Mouse (Mus musculus) testis, adult 2 months (tissue): ENCODE results near the gene Tmem151a. TPM values are rescaled to one million over a fixed set of nuclear protein-coding genes. Genes with fewer than 3 reads are reported as not detected.
A peak's percentile ranks its signal among the peaks of the same experiment; 100 is the strongest.

ENCODE experiments used
- H3K27ac ChIP-seq: fragments of 200-500 bp; 2 replicates; pipeline ENCODE4 v1.5.1; 2012; ENCODE audit warnings: low read depth, low read length; ENCODE audit not compliant: control insufficient read depth, insufficient read depth
- H3K27me3 ChIP-seq: fragments of 200-500 bp; 2 replicates; pipeline ENCODE4 v1.6.1; 2012; ENCODE audit warnings: mild to moderate bottlenecking, low read length, moderate library complexity; ENCODE audit not compliant: control insufficient read depth, insufficient read depth
- H3K36me3 ChIP-seq: fragments of 200-500 bp; 2 replicates; pipeline ENCODE4 v1.6.1; 2012; ENCODE audit warnings: mild to moderate bottlenecking, low read length; ENCODE audit not compliant: control insufficient read depth, insufficient read depth
- H3K4me1 ChIP-seq: fragments of 200-500 bp; 2 replicates; pipeline ENCODE4 v1.6.1; 2012; ENCODE audit warnings: low read length; ENCODE audit not compliant: control insufficient read depth, insufficient read depth
- H3K4me3 ChIP-seq: fragments of 200-500 bp; 2 replicates; pipeline ENCODE4 v1.5.1; 2012; ENCODE audit warnings: low read depth, mild to moderate bottlenecking, low read length, moderate library complexity, mixed read lengths; ENCODE audit not compliant: control insufficient read depth
- CTCF ChIP-seq: fragments of 200-500 bp; IDR thresholded peaks from 2 replicates; pipeline ENCODE4 v1.5.1; 2012; ENCODE audit warnings: low read depth, mild to moderate bottlenecking, inconsistent platforms, low read length, moderate library complexity; ENCODE audit not compliant: control insufficient read depth, insufficient read depth, insufficient replicate concordance
- POLR2A ChIP-seq: fragments of 200-500 bp; IDR thresholded peaks from 2 replicates; pipeline ENCODE4 v1.6.1; 2012; ENCODE audit warnings: low read depth, mild to moderate bottlenecking, inconsistent platforms, low read length, moderate library complexity; ENCODE audit not compliant: control insufficient read depth
- polyA plus RNA-seq: library from polyadenylated mRNA; depleted of rRNA; stranded (reverse); fragments of >200 nt; gene quantifications from 2 replicates; pipeline ENCODE4 v1.2.3, GENCODE M21; 2012

The Tmem151a gene
- polyA plus RNA-seq, 1 experiment: 22.5 TPM

- Histone ChIP-seq H3K27ac (no peak overlapping the region), H3K4me3 (peak overlapping the region; percentile 0), H3K4me1 (peaks cover 6% of the 10 kb centered on the region), H3K36me3 (no peaks in the 10 kb centered on the region; the same call in 1 of the 2 replicates), H3K27me3 (no peaks in the 10 kb centered on the region)
- TF ChIP-seq CTCF (no peak), POLR2A (no peak)
Observed at GRCm38 (mm10) chr19:5049325-5049724, 36.0 kb downstream of the Tmem151a start.

GRCm38 (mm10) chr19:5048138-5049056, 36.9 kb downstream of the Tmem151a start:
- H3K4me1 ChIP-seq: peaks cover 6% of the 10 kb centered on the region
- H3K36me3 ChIP-seq: no peaks in the 10 kb centered on the region; the same call in 1 of the 2 replicates
- H3K27me3 ChIP-seq: no peaks in the 10 kb centered on the region
- no peak overlapping the region for H3K4me3 ChIP-seq
- H3K27ac ChIP-seq: no peak overlapping the region
- TF ChIP-seq CTCF (no peak), POLR2A (no peak)

- H3K4me1 ChIP-seq: no peaks in the 10 kb centered on the region; the same call in 1 of the 2 replicates
- TF ChIP-seq CTCF (no peak), POLR2A (no peak)
- no peaks in the 10 kb centered on the region; the same call in 1 of the 2 replicates for H3K36me3 ChIP-seq
- H3K27me3 ChIP-seq: no peaks in the 10 kb centered on the region
- H3K27ac ChIP-seq: no peak overlapping the region
- H3K4me3 ChIP-seq: peak overlapping the region; percentile 11
Observed at GRCm38 (mm10) chr19:5045531-5045930, 39.8 kb downstream of the Tmem151a start.

- Histone ChIP-seq H3K4me3 (peak overlapping the region; percentile 89), H3K27ac (peak overlapping the region; percentile 82), H3K4me1 (peaks cover 14% of the 10 kb centered on the region), H3K36me3 (no peaks in the 10 kb centered on the region), H3K27me3 (no peaks in the 10 kb centered on the region)
- TF ChIP-seq CTCF: no peak
- TF ChIP-seq POLR2A: no peak
Observed at GRCm38 (mm10) chr19:5041588-5041987, 43.7 kb downstream of the Tmem151a start.

GRCm38 (mm10) chr19:5040862-5041523, 44.3 kb downstream of the Tmem151a start, which contains the start of gene Brms1:
Gene Brms1 (plus strand): TSS chr19:5041354.
- H3K4me1 ChIP-seq: peaks cover 14% of the 10 kb centered on the region
- H3K27me3 ChIP-seq: no peaks in the 10 kb centered on the region
- TF ChIP-seq CTCF (no peak), POLR2A (peak; percentile 92)
- H3K27ac ChIP-seq: peak within 1 kb of the TSS; percentile 91
- no peaks in the 10 kb centered on the region for H3K36me3 ChIP-seq
- H3K4me3 ChIP-seq: peak within 1 kb of the TSS; percentile 89

GRCm38 (mm10) chr19:5039301-5040114, 45.8 kb downstream of the Tmem151a start:
- Histone ChIP-seq H3K4me1 (peaks cover 14% of the 10 kb centered on the region), H3K4me3 (peak overlapping the region; percentile 87), H3K27ac (no peak overlapping the region), H3K27me3 (no peaks in the 10 kb centered on the region), H3K36me3 (no peaks in the 10 kb centered on the region)
- TF ChIP-seq POLR2A (no peak), CTCF (no peak)

GRCm38 (mm10) chr19:5038709-5039156, 46.6 kb downstream of the Tmem151a start, which contains the start of the genes B4gat1 and AC124502.3:
Gene B4gat1 (plus strand): TSS chr19:5038826.
Gene AC124502.3 (plus strand): TSS chr19:5038891.
- Histone ChIP-seq H3K27ac (no peak within 1 kb of the TSS; the same call in 1 of the 2 replicates), H3K4me1 (peaks cover 14% of the 10 kb centered on the region), H3K36me3 (no peaks in the 10 kb centered on the region), H3K4me3 (peak within 1 kb of the TSS; percentile 87), H3K27me3 (no peaks in the 10 kb centered on the region)
- TF ChIP-seq CTCF: no peak; the same call in 1 of the 2 replicates
- peak; percentile 23; the same call in 1 of the 2 replicates for TF ChIP-seq POLR2A
